Mouse (Mus musculus) embryo, embryonic 11 days (tissue): ENCODE results near the gene Uba1.

Experiments
- DNase-seq: peaks from one replicate; pipeline ENCODE4 v3.0.0-alpha.2; 2015

Uba1 gene

GRCm38 (mm10) chrX:20730048-20730447 is 71.9 kb downstream of the Uba1 start:
- peak; percentile 2 for DNase-seq
